Mouse (Mus musculus): ENCODE results near the gene H1foo.

The H1foo gene

DNA sequence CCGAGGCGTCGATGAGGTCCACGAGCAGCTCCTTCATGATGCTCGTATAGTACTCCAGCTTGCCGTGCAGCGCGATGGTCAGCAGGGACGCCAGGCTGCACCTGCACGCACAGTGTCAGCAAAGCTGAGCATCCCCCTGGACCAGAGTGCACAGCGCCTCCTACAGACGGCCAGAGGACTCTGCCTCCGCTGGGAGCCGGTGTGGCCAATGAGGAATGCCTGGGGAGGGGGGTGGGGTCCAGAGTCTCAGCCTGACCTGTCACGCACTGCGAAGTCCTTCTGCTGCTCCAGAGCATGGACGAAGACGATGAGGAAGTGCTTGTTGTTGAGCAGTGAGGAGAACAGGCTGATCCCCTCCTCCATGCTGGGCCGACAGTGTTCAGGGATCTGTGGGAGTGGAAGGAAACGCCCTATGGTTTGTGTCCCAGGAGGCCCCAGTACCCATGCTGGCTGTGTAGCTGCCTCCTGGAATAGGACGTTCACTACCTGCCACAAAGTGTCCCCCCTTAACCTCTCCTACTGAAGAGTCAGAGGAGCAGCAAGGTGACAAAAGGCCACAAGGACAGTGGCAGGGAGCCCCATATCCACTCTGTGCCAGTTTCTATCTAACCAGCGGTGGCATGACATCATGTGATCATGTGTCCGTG lies 17.8 kb downstream of the H1foo start:
- no peak for DNase-seq

GRCm38 (mm10) chr6:115963656-115964055 lies 18.9 kb downstream of the H1foo start:
- DNase-seq = peak in 1 of 2 experiments; percentile 49

GRCm38 (mm10) chr6:115966227-115966966 lies 21.7 kb downstream of the H1foo start:
- DNase-seq = no peak

DNA sequence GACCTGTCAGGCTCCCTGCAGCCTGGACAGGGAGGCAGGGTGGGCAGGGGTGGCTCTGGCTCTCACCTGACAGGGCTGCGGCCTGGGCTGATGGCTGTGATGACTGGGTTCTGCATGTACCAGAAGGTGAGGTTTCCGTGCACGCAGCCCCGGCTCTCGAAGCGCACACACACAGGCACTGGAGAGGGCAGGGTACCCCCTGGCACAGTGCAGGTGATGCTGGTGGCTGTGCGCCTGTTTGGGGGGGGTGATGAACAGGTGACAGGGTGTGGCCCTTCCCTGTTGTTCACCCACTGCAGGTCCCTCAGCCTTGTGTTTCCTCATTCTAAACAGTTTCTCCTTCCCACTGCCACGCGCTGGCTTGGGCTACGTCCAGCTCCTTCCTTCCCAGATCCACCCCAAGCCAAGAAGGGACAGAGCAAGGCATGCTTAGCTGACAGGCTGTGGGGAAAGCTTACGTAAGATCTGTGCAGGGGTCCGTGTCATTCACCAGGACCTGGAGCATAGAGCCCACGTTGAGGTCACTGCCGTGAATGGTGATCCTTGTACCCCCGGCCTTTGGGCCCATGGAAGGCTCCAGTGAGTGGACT lies 22.6 kb downstream of the H1foo start:
- DNase-seq = peak in 1 of 2 experiments; percentile 45

DNA sequence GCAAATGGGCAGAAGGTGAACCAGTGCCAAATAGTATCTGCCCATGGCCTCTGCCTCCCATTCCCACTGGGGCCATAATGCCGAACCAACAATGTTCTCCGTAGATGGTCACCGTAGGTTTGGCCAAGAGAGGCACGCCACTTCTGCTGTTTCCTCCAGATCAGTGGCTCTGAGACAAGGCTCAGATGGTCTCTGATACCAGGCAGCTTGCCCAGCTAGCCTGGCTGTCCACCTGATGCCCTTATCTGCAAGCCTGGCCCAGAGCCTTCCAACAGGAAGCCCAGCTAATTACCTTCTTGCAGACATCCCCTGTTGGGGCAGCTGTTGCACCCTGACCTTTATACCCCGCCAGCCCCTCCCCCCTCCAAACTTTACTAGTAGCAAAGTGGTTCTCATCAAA lies 23.3 kb downstream of the H1foo start:
- no peak for DNase-seq

DNA sequence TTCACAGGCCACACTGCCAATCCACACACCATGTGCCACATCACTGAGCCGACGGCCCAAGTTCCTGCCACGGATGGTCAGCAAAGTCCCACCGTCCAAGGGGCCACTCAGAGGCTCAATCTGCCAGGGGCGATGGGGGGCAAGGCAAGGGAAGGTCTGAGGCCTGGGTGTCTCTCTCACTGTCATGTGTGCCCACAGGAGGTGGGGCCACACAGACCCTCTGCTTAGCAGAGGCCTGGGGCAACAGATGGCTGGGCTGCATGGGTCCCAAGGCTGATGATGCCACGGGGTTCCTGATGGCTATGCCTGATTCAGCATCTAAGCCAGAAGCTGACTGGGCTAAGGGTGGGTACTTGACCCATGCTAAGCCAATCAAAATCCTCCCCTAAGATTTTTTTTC lies 24.0 kb downstream of the H1foo start:
- DNase-seq = no peak

- no peak for DNase-seq
Observed at GRCm38 (mm10) chr6:115969103-115969502, 24.4 kb downstream of the H1foo start.

- peak in 1 of 2 experiments; percentile 4 for DNase-seq
Observed at GRCm38 (mm10) chr6:115969952-115970351, 25.2 kb downstream of the H1foo start.

- peak; percentile 52 to 69 for DNase-seq
Observed at GRCm38 (mm10) chr6:115971273-115972060, 26.7 kb downstream of the H1foo start.

- peak in 1 of 2 experiments; percentile 10 for DNase-seq
Observed at GRCm38 (mm10) chr6:115972083-115972764, 27.5 kb downstream of the H1foo start.

GRCm38 (mm10) chr6:115973139-115973875 lies 28.6 kb downstream of the H1foo start:
- DNase-seq = no peak

GRCm38 (mm10) chr6:115973881-115974662 lies 29.3 kb downstream of the H1foo start:
- no peak for DNase-seq

GRCm38 (mm10) chr6:115975606-115976005 lies 30.9 kb downstream of the H1foo start:
- DNase-seq = no peak

DNA sequence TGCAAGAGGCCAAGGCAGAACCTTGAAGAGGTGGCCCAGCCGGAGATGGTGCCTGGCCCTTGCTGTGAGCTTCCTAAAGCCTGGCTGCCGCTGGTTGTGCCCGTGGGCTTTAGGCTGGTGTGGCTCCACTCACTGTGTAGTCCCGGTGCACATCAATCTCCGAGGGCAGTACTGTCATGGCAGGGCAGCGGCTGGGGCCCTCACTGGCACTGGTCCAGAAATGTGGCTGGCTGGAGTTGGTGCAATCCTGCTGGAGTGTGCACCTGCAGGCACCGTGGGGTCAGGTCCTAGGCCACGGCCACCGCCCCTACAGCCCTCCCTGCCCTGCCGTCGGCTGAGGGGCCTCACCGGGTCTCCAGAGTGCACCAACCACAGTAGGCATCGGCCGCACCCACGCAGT lies 33.1 kb downstream of the H1foo start:
- peak in 1 of 2 experiments; percentile 41 for DNase-seq

- DNase-seq = no peak
Observed at GRCm38 (mm10) chr6:115978596-115978995, 33.9 kb downstream of the H1foo start.

DNA sequence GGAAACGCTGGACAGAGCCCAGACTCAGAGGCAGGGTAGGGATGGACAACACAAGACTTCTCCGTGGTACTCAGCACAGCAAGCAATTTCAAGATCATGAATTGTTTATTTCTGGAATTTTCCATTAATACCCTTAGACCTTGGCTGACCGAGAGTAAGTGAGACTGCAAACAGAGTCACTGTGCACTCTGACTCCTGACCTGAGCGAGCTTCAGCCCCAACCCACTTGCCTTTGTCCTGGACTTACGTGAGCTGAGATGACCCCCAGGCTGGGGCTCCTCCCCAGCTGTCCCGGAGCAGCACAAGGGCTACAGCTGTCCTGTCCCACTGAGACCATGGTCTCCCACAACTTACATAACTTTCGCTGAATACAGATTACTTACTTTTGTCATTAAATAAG lies 38.2 kb downstream of the H1foo start:
- DNase-seq = peak in 1 of 2 experiments; percentile 56

GRCm38 (mm10) chr6:115983306-115984038 lies 38.7 kb downstream of the H1foo start:
- DNase-seq = no peak

GRCm38 (mm10) chr6:115984580-115984979 lies 39.8 kb downstream of the H1foo start:
- no peak for DNase-seq

- DNase-seq = no peak
Observed at GRCm38 (mm10) chr6:115985622-115986021, 40.9 kb downstream of the H1foo start.

DNA sequence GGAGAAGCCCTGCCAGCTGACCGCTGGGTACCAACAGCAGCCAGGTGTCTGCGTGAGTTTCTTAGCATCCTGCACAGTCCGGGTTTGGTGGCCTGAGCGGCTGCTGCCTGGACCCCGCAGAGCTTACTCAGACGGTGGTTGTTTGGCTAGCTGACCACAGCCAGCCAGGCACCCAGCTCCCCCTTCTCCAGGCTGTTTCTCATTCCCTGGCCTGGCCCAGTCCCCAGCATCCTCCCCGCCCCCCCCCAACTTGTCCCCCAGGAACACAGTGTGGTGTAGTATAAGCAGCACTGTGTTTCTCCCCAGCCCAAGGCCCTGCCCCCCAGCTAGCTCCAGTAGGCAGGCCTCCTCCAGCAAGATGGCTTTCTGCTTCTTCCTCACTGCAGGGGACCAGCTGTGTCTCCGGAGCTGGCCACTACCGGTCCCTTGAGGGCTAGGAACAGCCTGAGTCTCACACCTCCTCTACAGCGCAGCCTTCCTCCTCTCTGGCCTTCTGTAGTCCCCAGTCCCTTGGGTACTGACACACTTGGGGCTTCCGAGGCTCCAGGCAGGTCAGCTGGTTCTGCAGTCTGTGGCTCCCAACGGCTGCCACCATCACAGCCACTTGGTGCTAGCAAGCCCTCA lies 41.8 kb downstream of the H1foo start:
- no peak for DNase-seq

Measured in kidney, postnatal 36 days (tissue).